Mouse (Mus musculus): ENCODE measurements around the gene Pdgfc. TPM values are rescaled to one million over a fixed set of nuclear protein-coding genes. Genes with fewer than 3 reads are reported as not detected.
"Not testable (repeated sequence)": the region's sequence is repeated elsewhere in the genome, so short reads cannot be mapped to it uniquely, and the experiment has no call there.

Pdgfc gene
- polyA plus RNA-seq, 1 experiment = not detected

GRCm38 (mm10) chr3:81120664-81121063 is 84.4 kb downstream of the Pdgfc start:
- TF ChIP-seq CTCF (IDR thresholded peaks at IDR 0.05; ENCODE audit: insufficient read depth, low read depth, low read length) = no peak
- H3K4me1 ChIP-seq (ENCODE audit: control insufficient read depth, insufficient read depth, low read length) = no peaks in the 10 kb centered on the region
- H3K4me3 ChIP-seq (ENCODE audit: insufficient read depth, low read depth, low read length) = no peak overlapping the region
- no peak overlapping the region for H3K27ac ChIP-seq (ENCODE audit: insufficient read depth, low read depth, low read length)
- WGBS = 98% methylated on average over 1 of the region's 1 CpGs

- 93% methylated on average over 1 of the region's 1 CpGs for WGBS
- H3K4me3 ChIP-seq (ENCODE audit: insufficient read depth, low read depth, low read length) = no peak overlapping the region
- no peaks in the 10 kb centered on the region for H3K4me1 ChIP-seq (ENCODE audit: control insufficient read depth, insufficient read depth, low read length)
- no peak overlapping the region for H3K27ac ChIP-seq (ENCODE audit: insufficient read depth, low read depth, low read length)
- no peak for TF ChIP-seq CTCF (IDR thresholded peaks at IDR 0.05; ENCODE audit: insufficient read depth, low read depth, low read length)
- no peak for TF ChIP-seq POLR2A (IDR thresholded peaks at IDR 0.05; ENCODE audit: insufficient read depth, low read depth, low read length)
These were observed 85.5 kb downstream of the Pdgfc start for GRCm38 (mm10) chr3:81121731-81122130.

- Histone ChIP-seq H3K4me1 (ENCODE audit: control insufficient read depth, insufficient read depth, low read length) (no peaks in the 10 kb centered on the region), H3K27ac (ENCODE audit: insufficient read depth, low read depth, low read length) (no peak overlapping the region), H3K4me3 (ENCODE audit: insufficient read depth, low read depth, low read length) (no peak overlapping the region)
- WGBS = 80% methylated on average over 3 of the region's 3 CpGs
- TF ChIP-seq CTCF (IDR thresholded peaks at IDR 0.05; ENCODE audit: insufficient read depth, low read depth, low read length) (no peak), POLR2A (IDR thresholded peaks at IDR 0.05; ENCODE audit: insufficient read depth, low read depth, low read length) (no peak)
These were observed 87.2 kb downstream of the Pdgfc start for GRCm38 (mm10) chr3:81123461-81123860.

GRCm38 (mm10) chr3:81127013-81127412 is 90.8 kb downstream of the Pdgfc start:
- WGBS = 49% methylated on average over 2 of the region's 2 CpGs
- Histone ChIP-seq H3K4me1 (ENCODE audit: control insufficient read depth, insufficient read depth, low read length) (no peaks in the 10 kb centered on the region), H3K4me3 (ENCODE audit: insufficient read depth, low read depth, low read length) (no peak overlapping the region)

GRCm38 (mm10) chr3:81136985-81137384 is 100.8 kb downstream of the Pdgfc start:
- WGBS = 74% methylated on average over 3 of the region's 3 CpGs
- H3K27ac ChIP-seq (ENCODE audit: insufficient read depth, low read depth, low read length) = no peak overlapping the region
- no peak overlapping the region for H3K4me3 ChIP-seq (ENCODE audit: insufficient read depth, low read depth, low read length)
- H3K4me1 ChIP-seq (ENCODE audit: control insufficient read depth, insufficient read depth, low read length) = no peaks in the 10 kb centered on the region
- TF ChIP-seq POLR2A (IDR thresholded peaks at IDR 0.05; ENCODE audit: insufficient read depth, low read depth, low read length) (no peak), CTCF (IDR thresholded peaks at IDR 0.05; ENCODE audit: insufficient read depth, low read depth, low read length) (no peak)

More at GRCm38 (mm10) chr3:81127013-81127412, 90.8 kb downstream of the Pdgfc start:
- H3K27ac ChIP-seq (ENCODE audit: insufficient read depth, low read depth, low read length) = no peak overlapping the region
- no peak for TF ChIP-seq POLR2A (IDR thresholded peaks at IDR 0.05; ENCODE audit: insufficient read depth, low read depth, low read length)
- no peak for TF ChIP-seq CTCF (IDR thresholded peaks at IDR 0.05; ENCODE audit: insufficient read depth, low read depth, low read length)

GRCm38 (mm10) chr3:81138030-81138429 is 101.8 kb downstream of the Pdgfc start:
- not testable (repeated sequence) for H3K4me1 ChIP-seq (ENCODE audit: control insufficient read depth, insufficient read depth, low read length)
- 95% methylated on average over 1 of the region's 1 CpGs for WGBS

GRCm38 (mm10) chr3:81143730-81144129 is 107.5 kb downstream of the Pdgfc start:
- Histone ChIP-seq H3K4me1 (ENCODE audit: control insufficient read depth, insufficient read depth, low read length) (no peaks in the 10 kb centered on the region), H3K27ac (ENCODE audit: insufficient read depth, low read depth, low read length) (no peak overlapping the region), H3K4me3 (ENCODE audit: insufficient read depth, low read depth, low read length) (no peak overlapping the region)
- TF ChIP-seq POLR2A (IDR thresholded peaks at IDR 0.05; ENCODE audit: insufficient read depth, low read depth, low read length) (no peak), CTCF (IDR thresholded peaks at IDR 0.05; ENCODE audit: insufficient read depth, low read depth, low read length) (no peak)

More at GRCm38 (mm10) chr3:81138030-81138429, 101.8 kb downstream of the Pdgfc start:
- H3K27ac ChIP-seq (ENCODE audit: insufficient read depth, low read depth, low read length); H3K4me3 ChIP-seq (ENCODE audit: insufficient read depth, low read depth, low read length): not testable (repeated sequence)

- H3K27ac ChIP-seq (ENCODE audit: insufficient read depth, low read depth, low read length) = no peak overlapping the region
- no peaks in the 10 kb centered on the region for H3K4me1 ChIP-seq (ENCODE audit: control insufficient read depth, insufficient read depth, low read length)
- 32% methylated on average over 3 of the region's 3 CpGs for WGBS
- no peak overlapping the region for H3K4me3 ChIP-seq (ENCODE audit: insufficient read depth, low read depth, low read length)
- TF ChIP-seq CTCF (IDR thresholded peaks at IDR 0.05; ENCODE audit: insufficient read depth, low read depth, low read length) = no peak
These were observed 112.9 kb downstream of the Pdgfc start for GRCm38 (mm10) chr3:81149109-81149521.

- no peaks in the 10 kb centered on the region for H3K4me1 ChIP-seq (ENCODE audit: control insufficient read depth, insufficient read depth, low read length)
- H3K27ac ChIP-seq (ENCODE audit: insufficient read depth, low read depth, low read length) = no peak overlapping the region
- TF ChIP-seq CTCF (IDR thresholded peaks at IDR 0.05; ENCODE audit: insufficient read depth, low read depth, low read length) = no peak
- TF ChIP-seq POLR2A (IDR thresholded peaks at IDR 0.05; ENCODE audit: insufficient read depth, low read depth, low read length) = no peak
- no peak overlapping the region for H3K4me3 ChIP-seq (ENCODE audit: insufficient read depth, low read depth, low read length)
These were observed 114.0 kb downstream of the Pdgfc start for GRCm38 (mm10) chr3:81150228-81150627.

GRCm38 (mm10) chr3:81154420-81154819 is 118.2 kb downstream of the Pdgfc start:
- Histone ChIP-seq H3K4me3 (ENCODE audit: insufficient read depth, low read depth, low read length) (no peak overlapping the region), H3K27ac (ENCODE audit: insufficient read depth, low read depth, low read length) (no peak overlapping the region), H3K4me1 (ENCODE audit: control insufficient read depth, insufficient read depth, low read length) (no peaks in the 10 kb centered on the region)
- WGBS = 70% methylated on average over 1 of the region's 1 CpGs
- TF ChIP-seq POLR2A (IDR thresholded peaks at IDR 0.05; ENCODE audit: insufficient read depth, low read depth, low read length) = no peak
- TF ChIP-seq CTCF (IDR thresholded peaks at IDR 0.05; ENCODE audit: insufficient read depth, low read depth, low read length) = no peak
